Mouse (Mus musculus): Measurements from ENCODE around the gene Rpl7a. TPM values are rescaled to one million over a fixed set of nuclear protein-coding genes. Genes with fewer than 3 reads are reported as not detected.

Rpl7a gene
- polyA plus RNA-seq, 1 experiment from 2014 or later = 667 TPM

GRCm38 (mm10) chr2:26936425-26936824, 25.9 kb downstream of the Rpl7a start:
- Histone ChIP-seq H3K9ac (ENCODE audit: low read depth, low read length) (no peak overlapping the region), H3K4me2 (ENCODE audit: low read depth, low read length) (no peak overlapping the region), H3K9me3 (ENCODE audit: control insufficient read depth, low read length) (no peaks in the 10 kb centered on the region), H3K27me3 (replicated peaks; ENCODE audit: control insufficient read depth, insufficient read depth, low read length) (no peaks in the 10 kb centered on the region), H3K4me1 (ENCODE audit: control insufficient read depth, insufficient read depth, low read length) (peaks cover 10% of the 10 kb centered on the region), H3K27ac (replicated peaks; ENCODE audit: low read depth, low read length) (no peak overlapping the region), H3K36me3 (ENCODE audit: control insufficient read depth, insufficient read depth, low read length) (peaks cover 4% of the 10 kb centered on the region), H3K4me3 (ENCODE audit: low read depth, low read length) (no peak overlapping the region)
- ATAC-seq (ENCODE audit: low read depth) = no peak
- WGBS = 72% methylated on average over 1 of the region's 1 CpGs
- no peak for DNase-seq (ENCODE audit: low spot score)

DNA sequence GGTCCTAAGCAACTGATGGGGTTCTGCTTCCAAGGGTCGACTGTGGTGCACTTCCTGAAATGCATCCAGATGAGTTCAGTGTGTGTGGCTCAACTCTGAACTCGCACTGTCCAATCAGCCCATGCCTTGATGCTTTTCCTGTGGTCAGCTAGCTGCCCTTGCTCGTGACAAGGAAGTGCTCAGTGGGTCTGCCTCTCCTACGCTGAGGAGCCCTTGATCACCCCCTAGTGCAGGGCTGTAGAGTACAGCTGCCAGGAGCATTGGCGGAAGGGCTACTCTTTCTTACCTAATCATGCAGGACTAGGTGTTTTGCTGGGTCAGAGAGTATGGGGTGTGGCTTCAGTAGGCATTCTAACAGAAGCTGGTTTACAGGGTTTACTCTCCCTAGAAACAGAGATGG, 31.0 kb downstream of the Rpl7a start:
- 34% methylated on average over 5 of the region's 5 CpGs for WGBS

DNA sequence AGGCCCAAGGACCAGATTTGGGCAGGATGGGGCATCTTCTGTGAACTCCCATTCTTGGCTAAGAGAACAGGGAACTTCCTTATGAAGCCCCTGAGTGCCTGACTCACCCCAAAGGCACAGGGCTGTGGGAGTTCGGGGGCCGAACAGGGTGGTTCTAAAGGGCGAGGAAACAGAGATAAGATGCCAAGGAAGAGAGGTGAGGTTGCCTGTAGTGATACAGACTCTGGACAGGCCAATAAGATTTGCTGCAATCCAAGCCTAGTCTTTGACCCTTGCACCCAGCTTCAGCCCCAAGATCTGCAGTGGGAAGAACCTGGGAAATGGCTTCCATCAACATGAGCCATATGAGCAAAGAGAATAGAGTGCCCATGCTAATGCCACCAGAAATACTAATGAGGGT, 32.7 kb downstream of the Rpl7a start:
- no peak for DNase-seq (ENCODE audit: low spot score)
- 72% methylated on average over 3 of the region's 3 CpGs for WGBS
- H3K4me3 ChIP-seq (ENCODE audit: low read depth, low read length) = no peak overlapping the region
- 0 out of 2 replicates have a peak, but pooled peaks cover 2% of the 10 kb centered on the region for H3K36me3 ChIP-seq (ENCODE audit: control insufficient read depth, insufficient read depth, low read length)
- H3K9me3 ChIP-seq (ENCODE audit: control insufficient read depth, low read length) = no peaks in the 10 kb centered on the region
- H3K4me2 ChIP-seq (ENCODE audit: low read depth, low read length) = no peak overlapping the region
- H3K27ac ChIP-seq (replicated peaks; ENCODE audit: low read depth, low read length) = no peak overlapping the region
- H3K9ac ChIP-seq (ENCODE audit: low read depth, low read length) = no peak overlapping the region
- H3K4me1 ChIP-seq (ENCODE audit: control insufficient read depth, insufficient read depth, low read length) = no peaks in the 10 kb centered on the region
- no peaks in the 10 kb centered on the region for H3K27me3 ChIP-seq (replicated peaks; ENCODE audit: control insufficient read depth, insufficient read depth, low read length)
- ATAC-seq (ENCODE audit: low read depth) = no peak

More for the DNA sequence above, 31.0 kb downstream of the Rpl7a start:
- Histone ChIP-seq H3K27me3 (replicated peaks; ENCODE audit: control insufficient read depth, insufficient read depth, low read length) (no peaks in the 10 kb centered on the region), H3K9ac (ENCODE audit: low read depth, low read length) (no peak overlapping the region), H3K36me3 (ENCODE audit: control insufficient read depth, insufficient read depth, low read length) (no peaks in the 10 kb centered on the region), H3K9me3 (ENCODE audit: control insufficient read depth, low read length) (no peaks in the 10 kb centered on the region), H3K4me2 (ENCODE audit: low read depth, low read length) (no peak overlapping the region), H3K4me3 (ENCODE audit: low read depth, low read length) (no peak overlapping the region), H3K4me1 (ENCODE audit: control insufficient read depth, insufficient read depth, low read length) (no peaks in the 10 kb centered on the region), H3K27ac (replicated peaks; ENCODE audit: low read depth, low read length) (no peak overlapping the region)
- no peak for ATAC-seq (ENCODE audit: low read depth)
- DNase-seq (ENCODE audit: low spot score) = no peak

DNA sequence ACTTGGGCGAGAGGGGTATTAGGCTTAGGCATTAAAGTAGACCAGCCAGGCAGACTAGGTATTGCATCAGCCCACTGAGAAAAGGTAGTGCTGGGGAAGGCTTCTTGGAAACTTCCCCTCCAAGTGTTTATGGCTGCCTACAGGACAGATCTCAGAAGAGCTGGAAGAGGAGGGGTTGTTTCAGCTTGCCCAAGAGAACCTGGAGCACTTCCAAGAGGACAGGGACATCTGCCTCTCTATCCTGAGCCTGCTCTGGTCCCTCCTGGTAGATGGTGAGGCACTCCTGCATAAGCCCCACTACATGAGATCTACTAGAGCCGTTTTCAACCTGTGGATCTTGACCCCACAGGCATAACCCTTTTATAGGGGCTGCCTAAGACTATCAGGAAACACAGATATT, 39.8 kb downstream of the Rpl7a start:
- ATAC-seq (ENCODE audit: low read depth) (no peak), DNase-seq (ENCODE audit: low spot score) (no peak)
- WGBS = 93% methylated on average over 2 of the region's 2 CpGs
- no peak overlapping the region for H3K4me2 ChIP-seq (ENCODE audit: low read depth, low read length)
- no peak overlapping the region for H3K4me3 ChIP-seq (ENCODE audit: low read depth, low read length)
- no peak overlapping the region for H3K27ac ChIP-seq (replicated peaks; ENCODE audit: low read depth, low read length)
- H3K27me3 ChIP-seq (replicated peaks; ENCODE audit: control insufficient read depth, insufficient read depth, low read length) = no peaks in the 10 kb centered on the region
- no peak overlapping the region for H3K9ac ChIP-seq (ENCODE audit: low read depth, low read length)
- H3K9me3 ChIP-seq (ENCODE audit: control insufficient read depth, low read length) = no peaks in the 10 kb centered on the region
- H3K4me1 ChIP-seq (ENCODE audit: control insufficient read depth, insufficient read depth, low read length) = no peaks in the 10 kb centered on the region
- peaks cover 58% of the 10 kb centered on the region for H3K36me3 ChIP-seq (ENCODE audit: control insufficient read depth, insufficient read depth, low read length)

GRCm38 (mm10) chr2:26951346-26951905, 40.9 kb downstream of the Rpl7a start:
- no peak overlapping the region for H3K9ac ChIP-seq (ENCODE audit: low read depth, low read length)
- no peak overlapping the region for H3K4me3 ChIP-seq (ENCODE audit: low read depth, low read length)
- no peak for ATAC-seq (ENCODE audit: low read depth)
- no peak overlapping the region for H3K4me2 ChIP-seq (ENCODE audit: low read depth, low read length)
- DNase-seq (ENCODE audit: low spot score) = no peak
- 81% methylated on average over 8 of the region's 8 CpGs for WGBS
- peaks cover 68% of the 10 kb centered on the region for H3K36me3 ChIP-seq (ENCODE audit: control insufficient read depth, insufficient read depth, low read length)
- no peaks in the 10 kb centered on the region for H3K4me1 ChIP-seq (ENCODE audit: control insufficient read depth, insufficient read depth, low read length)
- no peaks in the 10 kb centered on the region for H3K9me3 ChIP-seq (ENCODE audit: control insufficient read depth, low read length)
- no peak overlapping the region for H3K27ac ChIP-seq (replicated peaks; ENCODE audit: low read depth, low read length)
- H3K27me3 ChIP-seq (replicated peaks; ENCODE audit: control insufficient read depth, insufficient read depth, low read length) = no peaks in the 10 kb centered on the region

DNA sequence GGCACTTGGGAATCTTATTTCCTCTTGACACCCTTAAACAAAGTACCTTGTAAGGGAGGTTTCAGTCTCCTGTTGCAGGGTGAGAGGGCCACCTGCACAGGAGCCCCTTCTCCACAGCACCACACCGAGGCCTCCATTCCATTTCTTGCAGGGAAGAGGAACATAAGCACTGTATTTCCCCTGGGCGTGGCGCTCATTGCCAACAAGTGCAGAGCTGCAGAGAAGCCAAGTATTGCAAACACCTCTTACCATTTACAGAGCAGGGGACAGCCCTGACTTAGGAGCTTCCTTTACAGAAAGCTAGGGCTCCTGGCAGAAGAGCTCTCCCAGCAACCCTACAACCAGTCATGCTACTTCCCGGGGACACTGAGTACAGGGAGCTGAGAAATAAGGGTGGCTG, 41.6 kb downstream of the Rpl7a start:
- Histone ChIP-seq H3K36me3 (ENCODE audit: control insufficient read depth, insufficient read depth, low read length) (peaks cover 73% of the 10 kb centered on the region), H3K9ac (ENCODE audit: low read depth, low read length) (no peak overlapping the region), H3K4me1 (ENCODE audit: control insufficient read depth, insufficient read depth, low read length) (no peaks in the 10 kb centered on the region), H3K9me3 (ENCODE audit: control insufficient read depth, low read length) (no peaks in the 10 kb centered on the region), H3K4me3 (ENCODE audit: low read depth, low read length) (no peak overlapping the region), H3K27ac (replicated peaks; ENCODE audit: low read depth, low read length) (no peak overlapping the region), H3K4me2 (ENCODE audit: low read depth, low read length) (no peak overlapping the region), H3K27me3 (replicated peaks; ENCODE audit: control insufficient read depth, insufficient read depth, low read length) (no peaks in the 10 kb centered on the region)
- DNase-seq (ENCODE audit: low spot score) = no peak
- ATAC-seq (ENCODE audit: low read depth) = no peak
- WGBS = 92% methylated on average over 4 of the region's 4 CpGs

- Histone ChIP-seq H3K9ac (ENCODE audit: low read depth, low read length) (no peak overlapping the region), H3K36me3 (ENCODE audit: control insufficient read depth, insufficient read depth, low read length) (peaks cover 80% of the 10 kb centered on the region), H3K27me3 (replicated peaks; ENCODE audit: control insufficient read depth, insufficient read depth, low read length) (no peaks in the 10 kb centered on the region), H3K27ac (replicated peaks; ENCODE audit: low read depth, low read length) (no peak overlapping the region), H3K4me3 (ENCODE audit: low read depth, low read length) (no peak overlapping the region), H3K4me1 (ENCODE audit: control insufficient read depth, insufficient read depth, low read length) (no peaks in the 10 kb centered on the region), H3K9me3 (ENCODE audit: control insufficient read depth, low read length) (no peaks in the 10 kb centered on the region), H3K4me2 (ENCODE audit: low read depth, low read length) (no peak overlapping the region)
- DNase-seq (ENCODE audit: low spot score) (no peak), ATAC-seq (ENCODE audit: low read depth) (no peak)
- WGBS = 82% methylated on average over 8 of the region's 8 CpGs
Measured at GRCm38 (mm10) chr2:26952866-26953265, 42.3 kb downstream of the Rpl7a start.

- Histone ChIP-seq H3K27ac (replicated peaks; ENCODE audit: low read depth, low read length) (no peak overlapping the region), H3K36me3 (ENCODE audit: control insufficient read depth, insufficient read depth, low read length) (peaks cover 90% of the 10 kb centered on the region), H3K4me1 (ENCODE audit: control insufficient read depth, insufficient read depth, low read length) (no peaks in the 10 kb centered on the region), H3K27me3 (replicated peaks; ENCODE audit: control insufficient read depth, insufficient read depth, low read length) (no peaks in the 10 kb centered on the region), H3K4me3 (ENCODE audit: low read depth, low read length) (no peak overlapping the region), H3K9ac (ENCODE audit: low read depth, low read length) (no peak overlapping the region), H3K9me3 (ENCODE audit: control insufficient read depth, low read length) (no peaks in the 10 kb centered on the region), H3K4me2 (ENCODE audit: low read depth, low read length) (no peak overlapping the region)
- DNase-seq (ENCODE audit: low spot score) (no peak), ATAC-seq (ENCODE audit: low read depth) (no peak)
- 89% methylated on average over 2 of the region's 2 CpGs for WGBS
Measured at GRCm38 (mm10) chr2:26954735-26955395, 44.3 kb downstream of the Rpl7a start.

Data from embryonic facial prominence, embryonic 14.5 days (tissue).